In genomic region chr2:130408194-130408593, GRCm38 (mm10) we compare ENCODE assay signal across 13 mouse cellular contexts. TPM values are rescaled to one million over a fixed set of nuclear protein-coding genes. Genes with fewer than 3 reads are reported as not detected.
DNase-seq lines count a peak whose midpoint lies in the region; ATAC-seq and TF ChIP-seq lines count a peak whose summit lies in the region.
"Had no signal": no experiment of that assay in that cellular context is flagged by ENCODE, and none has a peak within 500 bp of the region (broad histone marks: within the 10 kb centered on the region; RNA-seq: fewer than 3 reads in every experiment).

No protein-coding gene starts in this region.

- peak; percentile 88 for DNase-seq in midbrain, embryonic 11.5 days (ENCODE audit: low spot score, missing footprints)
- no peak for DNase-seq in heart, postnatal 4 days
- no peak for DNase-seq in gastrocnemius, postnatal 14 days
- DNase-seq in cerebellum, adult 11-12 months, result no peak
- DNase-seq: kidney, postnatal 36 days; spleen, adult 18-20 months had no signal

- WGBS in midbrain, embryonic 11.5 days, result 15% methylated on average over 6 of the region's 6 CpGs
- 14% methylated on average over 6 of the region's 6 CpGs for WGBS in midbrain, embryonic 13.5 days
- 6% methylated on average over 6 of the region's 6 CpGs for WGBS in embryonic facial prominence, embryonic 13.5 days
- 22% methylated on average over 6 of the region's 6 CpGs for WGBS in intestine, postnatal 0 days

- peak; percentile 25; the same call in 1 of the 2 replicates for TF ChIP-seq CTCF in intestine, postnatal 0 days (IDR thresholded peaks at IDR 0.05; ENCODE audit: low read depth)

- no peaks in the 10 kb centered on the region for H3K36me3 ChIP-seq in midbrain, embryonic 11.5 days (ENCODE audit: control insufficient read depth, insufficient read depth, low read length)
- H3K36me3 ChIP-seq in midbrain, embryonic 13.5 days, result no peaks in the 10 kb centered on the region
- no peaks in the 10 kb centered on the region for H3K36me3 ChIP-seq in embryonic facial prominence, embryonic 13.5 days
- no peaks in the 10 kb centered on the region for H3K36me3 ChIP-seq in intestine, postnatal 0 days (ENCODE audit: control insufficient read depth, insufficient read depth)
- H3K36me3 ChIP-seq: heart, embryonic 13.5 days; liver, embryonic 15.5 days had no signal

- no peak overlapping the region for H3K4me3 ChIP-seq in midbrain, embryonic 11.5 days (ENCODE audit: low read depth, low read length)
- H3K4me3 ChIP-seq in midbrain, embryonic 13.5 days (replicated peaks), result no peak overlapping the region
- no peak overlapping the region for H3K4me3 ChIP-seq in embryonic facial prominence, embryonic 13.5 days
- no peak overlapping the region for H3K4me3 ChIP-seq in intestine, postnatal 0 days (ENCODE audit: low read depth, low read length)
- H3K4me3 ChIP-seq: heart, embryonic 13.5 days; liver, embryonic 15.5 days had no signal

- no peak overlapping the region for H3K27ac ChIP-seq in midbrain, embryonic 11.5 days (ENCODE audit: low read depth, low read length)
- no peak overlapping the region for H3K27ac ChIP-seq in midbrain, embryonic 13.5 days
- peak overlapping the region; percentile 72 for H3K27ac ChIP-seq in embryonic facial prominence, embryonic 13.5 days
- H3K27ac ChIP-seq in intestine, postnatal 0 days (ENCODE audit: low read depth, low read length), result no peak overlapping the region
- H3K27ac ChIP-seq: heart, embryonic 13.5 days; liver, embryonic 15.5 days had no signal

- H3K9me3 ChIP-seq in midbrain, embryonic 11.5 days (ENCODE audit: control insufficient read depth, low read length), result no peaks in the 10 kb centered on the region
- no peaks in the 10 kb centered on the region for H3K9me3 ChIP-seq in midbrain, embryonic 13.5 days
- no peaks in the 10 kb centered on the region for H3K9me3 ChIP-seq in embryonic facial prominence, embryonic 13.5 days
- no peaks in the 10 kb centered on the region for H3K9me3 ChIP-seq in intestine, postnatal 0 days (ENCODE audit: control insufficient read depth)
- H3K9me3 ChIP-seq: heart, embryonic 13.5 days; liver, embryonic 15.5 days had no signal

- intact Hi-C loops in gastrocnemius, postnatal 14 days (cut with DNase I; ENCODE audit: low total_unique reads), result no loop called here

- H3K4me1 ChIP-seq in midbrain, embryonic 11.5 days (ENCODE audit: control insufficient read depth, insufficient read depth, low read length), result no peaks in the 10 kb centered on the region
- peaks cover 5% of the 10 kb centered on the region for H3K4me1 ChIP-seq in midbrain, embryonic 13.5 days (replicated peaks)
- H3K4me1 ChIP-seq in embryonic facial prominence, embryonic 13.5 days, result peaks cover 34% of the 10 kb centered on the region
- H3K4me1 ChIP-seq in intestine, postnatal 0 days (replicated peaks; ENCODE audit: control insufficient read depth, insufficient read depth, low read length), result no peaks in the 10 kb centered on the region
- H3K4me1 ChIP-seq: liver, embryonic 15.5 days had no signal

- H3K27me3 ChIP-seq in midbrain, embryonic 11.5 days (ENCODE audit: control insufficient read depth, insufficient read depth, low read length), result no peaks in the 10 kb centered on the region
- no peaks in the 10 kb centered on the region for H3K27me3 ChIP-seq in midbrain, embryonic 13.5 days
- H3K27me3 ChIP-seq in embryonic facial prominence, embryonic 13.5 days, result no peaks in the 10 kb centered on the region; the same call in 1 of the 2 replicates
- no peaks in the 10 kb centered on the region for H3K27me3 ChIP-seq in intestine, postnatal 0 days (replicated peaks; ENCODE audit: control insufficient read depth, insufficient read depth, low read length)
- H3K27me3 ChIP-seq: heart, embryonic 13.5 days; liver, embryonic 15.5 days; Patski had no signal

- H3K9ac ChIP-seq in midbrain, embryonic 11.5 days (ENCODE audit: low read length), result no peak overlapping the region
- no peak overlapping the region for H3K9ac ChIP-seq in midbrain, embryonic 13.5 days (replicated peaks)
- H3K9ac ChIP-seq in embryonic facial prominence, embryonic 13.5 days, result no peak overlapping the region
- H3K9ac ChIP-seq in intestine, postnatal 0 days (ENCODE audit: low read depth, low read length), result no peak overlapping the region
- H3K9ac ChIP-seq: heart, embryonic 13.5 days; liver, embryonic 15.5 days had no signal

- no peak for ATAC-seq in midbrain, embryonic 11.5 days (ENCODE audit: low FRiP score)
- no peak for ATAC-seq in midbrain, embryonic 13.5 days
- peak; percentile 53 for ATAC-seq in embryonic facial prominence, embryonic 13.5 days (ENCODE audit: insufficient number of reproducible peaks, insufficient read depth, low FRiP score, low TSS enrichment, low read depth)
- ATAC-seq in intestine, postnatal 0 days, result no peak
- ATAC-seq: Patski had no signal

- no peak overlapping the region for H3K4me2 ChIP-seq in midbrain, embryonic 11.5 days
- no peak overlapping the region for H3K4me2 ChIP-seq in midbrain, embryonic 13.5 days (replicated peaks)
- 0 out of 2 replicates have a peak overlapping the region, but pooled peaks have one; percentile 9 for H3K4me2 ChIP-seq in embryonic facial prominence, embryonic 13.5 days
- H3K4me2 ChIP-seq in intestine, postnatal 0 days (replicated peaks; ENCODE audit: low read depth), result no peak overlapping the region
- H3K4me2 ChIP-seq: heart, embryonic 13.5 days; liver, embryonic 15.5 days had no signal

RNA-seq across cellular contexts. Expression of gene Tmem239, which starts 1.9 kb away (rescaled TPM):
- not detected in 2 replicates for polyA plus RNA-seq in midbrain, embryonic 11.5 days (2014; fragmentation: Nextera tagmentation; extraction: Ambion mirVana)
- not detected in 2 replicates for polyA plus RNA-seq in midbrain, embryonic 13.5 days (2015; fragmentation: Nextera tagmentation; extraction: Ambion mirVana)
- polyA plus RNA-seq in embryonic facial prominence, embryonic 13.5 days (2015; fragmentation: Nextera tagmentation; extraction: Ambion mirVana), result 0.32 TPM in 1 of 2 replicates, not detected in the other
- not detected in 2 replicates for polyA plus RNA-seq in intestine, postnatal 0 days (2015; fragmentation: Nextera tagmentation; extraction: Ambion mirVana)
- total RNA-seq in heart, postnatal 4 days (2021), result not detected
- not detected for total RNA-seq in gastrocnemius, postnatal 14 days (2021)
- polyA plus RNA-seq: liver, embryonic 15.5 days; Patski; urinary bladder, adult 2 months had no signal

RNA-seq across cellular contexts. Expression of gene 1700020A23Rik, which starts 3.1 kb away (rescaled TPM):
- not detected in 2 replicates for polyA plus RNA-seq in midbrain, embryonic 11.5 days (2014; fragmentation: Nextera tagmentation; extraction: Ambion mirVana)
- 0.46 and 0.58 TPM in 2 replicates for polyA plus RNA-seq in midbrain, embryonic 13.5 days (2015; fragmentation: Nextera tagmentation; extraction: Ambion mirVana)
- polyA plus RNA-seq in embryonic facial prominence, embryonic 13.5 days (2015; fragmentation: Nextera tagmentation; extraction: Ambion mirVana), result not detected in 2 replicates
- not detected in 2 replicates for polyA plus RNA-seq in intestine, postnatal 0 days (2015; fragmentation: Nextera tagmentation; extraction: Ambion mirVana)
- total RNA-seq in heart, postnatal 4 days (2021), result not detected
- not detected for total RNA-seq in gastrocnemius, postnatal 14 days (2021)
- polyA plus RNA-seq: heart, embryonic 13.5 days; liver, embryonic 15.5 days; Patski; urinary bladder, adult 2 months had no signal

RNA-seq across cellular contexts. Expression of gene Gm28372, which starts 3.2 kb away (rescaled TPM):
- polyA plus RNA-seq in midbrain, embryonic 11.5 days (2014; fragmentation: Nextera tagmentation; extraction: Ambion mirVana), result not detected in 2 replicates
- 0.17 TPM in 2 replicates for polyA plus RNA-seq in midbrain, embryonic 13.5 days (2015; fragmentation: Nextera tagmentation; extraction: Ambion mirVana)
- polyA plus RNA-seq in embryonic facial prominence, embryonic 13.5 days (2015; fragmentation: Nextera tagmentation; extraction: Ambion mirVana), result 0.32 TPM in 1 of 2 replicates, not detected in the other
- not detected in 2 replicates for polyA plus RNA-seq in intestine, postnatal 0 days (2015; fragmentation: Nextera tagmentation; extraction: Ambion mirVana)
- total RNA-seq in heart, postnatal 4 days (2021), result not detected
- not detected for total RNA-seq in gastrocnemius, postnatal 14 days (2021)
- polyA plus RNA-seq: heart, embryonic 13.5 days; liver, embryonic 15.5 days; urinary bladder, adult 2 months had no signal

RNA-seq across cellular contexts. Expression of gene Cpxm1, which starts 10.8 kb away (rescaled TPM):
- polyA plus RNA-seq in midbrain, embryonic 11.5 days (2014; fragmentation: Nextera tagmentation; extraction: Ambion mirVana), result 26.7 and 27.8 TPM in 2 replicates
- polyA plus RNA-seq in midbrain, embryonic 13.5 days (2015; fragmentation: Nextera tagmentation; extraction: Ambion mirVana), result 13.6 and 16.4 TPM in 2 replicates
- polyA plus RNA-seq in embryonic facial prominence, embryonic 13.5 days (2015; fragmentation: Nextera tagmentation; extraction: Ambion mirVana), result 110 and 133 TPM in 2 replicates
- 5.2 and 7.8 TPM in 2 replicates for polyA plus RNA-seq in intestine, postnatal 0 days (2015; fragmentation: Nextera tagmentation; extraction: Ambion mirVana)
- 10 to 100 TPM in 1 of 2 experiments, 1 to 10 TPM in 1; 9.6 to 10.9 TPM for total RNA-seq in heart, postnatal 4 days (2021)
- total RNA-seq in gastrocnemius, postnatal 14 days (2021), result 10 to 100 TPM in 1 of 2 experiments, 1 to 10 TPM in 1; 7.6 to 10.2 TPM

RNA-seq across cellular contexts. Expression of gene Vps16, which starts 15.9 kb away (rescaled TPM):
- polyA plus RNA-seq in midbrain, embryonic 11.5 days (2014; fragmentation: Nextera tagmentation; extraction: Ambion mirVana), result 83.7 and 91.7 TPM in 2 replicates
- polyA plus RNA-seq in midbrain, embryonic 13.5 days (2015; fragmentation: Nextera tagmentation; extraction: Ambion mirVana), result 112 and 124 TPM in 2 replicates
- 105 and 108 TPM in 2 replicates for polyA plus RNA-seq in embryonic facial prominence, embryonic 13.5 days (2015; fragmentation: Nextera tagmentation; extraction: Ambion mirVana)
- 35.2 and 39.6 TPM in 2 replicates for polyA plus RNA-seq in intestine, postnatal 0 days (2015; fragmentation: Nextera tagmentation; extraction: Ambion mirVana)
- total RNA-seq in heart, postnatal 4 days (2021), result 10 to 100 TPM; 39.0 to 45.3 TPM
- total RNA-seq in gastrocnemius, postnatal 14 days (2021), result 10 to 100 TPM; 17.2 to 17.3 TPM
